Mouse (Mus musculus): ENCODE measurements around the gene Fyn.

Gene Fyn

GRCm38 (mm10) chr10:39484382-39484826, 115.7 kb downstream of the Fyn start:
- DNase-seq, result no peak

- no peak for DNase-seq
Observed at GRCm38 (mm10) chr10:39484892-39485291, 116.2 kb downstream of the Fyn start.

DNA sequence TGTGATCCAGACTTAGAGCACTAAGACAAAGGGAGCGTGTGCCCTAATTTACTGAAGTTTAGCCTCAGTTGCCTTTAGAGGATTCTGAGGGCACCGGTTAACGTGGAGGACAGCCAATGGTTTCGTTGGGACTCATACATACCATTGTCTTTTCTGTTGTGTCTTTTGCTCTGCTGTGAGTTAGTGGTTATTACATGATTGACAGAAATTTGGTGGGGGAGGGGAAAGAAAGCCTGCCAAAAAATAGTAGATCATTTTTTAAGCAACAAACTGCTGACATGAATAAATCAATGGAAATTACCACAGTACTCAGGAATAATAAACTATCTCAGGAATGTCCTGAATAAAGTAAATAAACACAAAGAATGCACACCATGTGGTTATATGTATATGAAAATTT, 117.3 kb downstream of the Fyn start:
- no peak for DNase-seq

DNA sequence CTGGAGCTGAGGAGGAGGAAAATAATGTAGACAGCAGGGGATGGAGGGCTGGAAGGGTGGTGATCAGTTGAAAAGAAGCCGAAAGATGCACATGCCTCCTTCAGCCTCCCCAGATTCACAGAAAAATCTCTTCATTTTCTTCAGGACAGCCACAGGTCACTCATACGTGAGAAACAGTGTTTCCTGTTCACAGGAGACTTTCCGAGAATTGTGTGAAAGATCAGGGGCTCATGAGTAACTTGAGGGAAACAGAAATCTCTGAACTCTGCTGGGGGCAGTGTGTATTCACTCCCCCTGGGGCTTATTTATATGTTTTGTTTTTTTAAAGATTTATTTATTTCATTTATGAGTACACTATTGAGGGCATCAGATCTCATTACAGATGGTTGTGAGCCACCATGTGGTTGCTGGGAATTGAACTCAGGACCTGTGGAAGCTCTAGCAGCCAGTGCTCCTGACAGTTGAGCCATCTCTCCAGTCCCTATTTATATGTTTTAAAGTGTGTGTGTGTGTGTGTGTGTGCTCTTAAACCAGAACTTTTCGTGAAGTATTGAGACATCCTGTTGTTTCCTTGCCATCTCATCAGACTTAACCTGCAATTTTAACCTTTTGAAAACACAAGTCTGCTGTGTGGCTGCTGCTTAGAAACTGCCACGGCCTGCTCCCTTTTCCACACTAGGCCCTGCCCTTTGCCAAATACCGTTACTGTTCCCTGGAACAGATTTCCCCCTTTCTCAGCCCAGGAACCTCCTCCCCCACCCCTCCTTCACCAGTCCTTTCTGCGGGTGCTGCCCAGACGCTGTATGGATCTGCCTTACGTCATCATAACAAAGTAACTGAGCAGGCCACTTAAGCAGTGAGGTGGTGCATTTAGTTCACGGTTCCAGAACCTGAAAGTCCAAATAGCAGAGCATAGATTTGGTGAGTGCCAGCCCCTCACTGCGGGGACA, 118.1 kb downstream of the Fyn start:
- DNase-seq, result no peak

DNA sequence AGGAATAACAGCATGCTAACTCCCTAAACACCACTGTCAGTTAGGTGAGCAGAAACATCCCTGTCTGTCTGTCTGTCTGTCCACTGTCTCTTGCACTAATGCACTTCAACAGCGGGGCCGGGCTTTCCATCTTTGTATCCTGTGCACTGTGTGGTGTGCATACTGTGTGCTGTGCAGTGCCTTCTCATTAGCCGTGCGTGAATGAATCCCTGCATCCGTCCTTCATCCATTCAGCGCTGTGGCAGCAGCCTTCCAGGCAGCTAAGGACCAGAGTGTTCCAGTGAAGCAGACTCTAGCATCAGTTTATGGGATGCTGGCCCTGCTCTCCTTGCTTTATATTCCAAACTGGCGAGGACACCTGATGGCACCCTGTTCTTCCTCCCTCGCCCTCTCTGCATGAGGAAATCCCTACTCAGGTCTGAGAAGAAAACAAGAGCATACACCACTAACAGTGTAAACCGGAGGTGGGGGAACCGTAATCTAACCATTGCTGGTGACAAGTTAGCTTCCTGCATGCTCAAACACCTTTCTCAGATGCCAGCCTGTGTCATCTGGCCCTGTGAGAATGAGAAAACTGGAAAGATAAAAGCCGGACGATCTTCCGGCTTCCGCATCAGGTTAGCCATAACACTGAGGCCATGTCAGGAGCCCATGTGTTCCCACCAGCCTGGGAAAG, 119.2 kb downstream of the Fyn start:
- DNase-seq, result peak; percentile 60

DNA sequence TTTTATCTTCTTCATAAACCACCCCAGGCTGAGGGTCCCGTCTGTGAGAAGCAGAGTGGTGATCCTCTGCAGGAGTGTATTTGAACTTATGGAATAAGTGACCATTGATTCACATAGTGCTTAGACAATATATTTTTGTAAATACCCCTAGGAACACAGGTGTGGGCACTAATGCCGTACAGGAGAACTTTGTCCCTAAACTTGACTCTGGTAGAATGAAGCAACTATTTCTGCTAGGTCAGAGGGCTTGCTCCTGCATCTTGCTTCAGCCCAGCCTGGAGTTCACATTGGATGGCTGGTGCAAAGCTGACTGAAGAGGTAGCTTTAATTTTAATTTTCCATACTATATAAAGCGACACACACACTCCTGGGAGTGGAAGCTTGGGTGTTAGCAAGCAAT, 119.9 kb downstream of the Fyn start:
- DNase-seq, result no peak

DNA sequence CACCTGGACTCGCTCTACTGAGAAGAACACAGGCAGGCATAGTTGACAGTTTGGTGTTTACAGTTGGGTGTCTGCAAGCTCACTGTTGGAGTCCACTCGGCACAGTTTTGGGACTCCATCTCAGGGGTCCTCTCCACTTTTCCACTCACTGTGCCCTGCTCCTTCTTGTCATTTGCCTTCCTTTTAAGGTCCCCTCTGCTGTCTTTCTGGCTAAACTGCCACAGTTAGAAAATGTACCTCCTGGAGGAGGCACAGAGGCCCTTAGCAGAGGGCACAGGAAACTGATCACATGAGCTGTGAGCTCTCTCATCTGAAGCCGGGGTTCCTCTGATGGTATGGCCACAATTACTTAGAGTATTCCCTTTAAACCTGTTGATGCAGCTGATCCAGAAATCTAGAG, 120.3 kb downstream of the Fyn start:
- DNase-seq, result peak; percentile 70

DNA sequence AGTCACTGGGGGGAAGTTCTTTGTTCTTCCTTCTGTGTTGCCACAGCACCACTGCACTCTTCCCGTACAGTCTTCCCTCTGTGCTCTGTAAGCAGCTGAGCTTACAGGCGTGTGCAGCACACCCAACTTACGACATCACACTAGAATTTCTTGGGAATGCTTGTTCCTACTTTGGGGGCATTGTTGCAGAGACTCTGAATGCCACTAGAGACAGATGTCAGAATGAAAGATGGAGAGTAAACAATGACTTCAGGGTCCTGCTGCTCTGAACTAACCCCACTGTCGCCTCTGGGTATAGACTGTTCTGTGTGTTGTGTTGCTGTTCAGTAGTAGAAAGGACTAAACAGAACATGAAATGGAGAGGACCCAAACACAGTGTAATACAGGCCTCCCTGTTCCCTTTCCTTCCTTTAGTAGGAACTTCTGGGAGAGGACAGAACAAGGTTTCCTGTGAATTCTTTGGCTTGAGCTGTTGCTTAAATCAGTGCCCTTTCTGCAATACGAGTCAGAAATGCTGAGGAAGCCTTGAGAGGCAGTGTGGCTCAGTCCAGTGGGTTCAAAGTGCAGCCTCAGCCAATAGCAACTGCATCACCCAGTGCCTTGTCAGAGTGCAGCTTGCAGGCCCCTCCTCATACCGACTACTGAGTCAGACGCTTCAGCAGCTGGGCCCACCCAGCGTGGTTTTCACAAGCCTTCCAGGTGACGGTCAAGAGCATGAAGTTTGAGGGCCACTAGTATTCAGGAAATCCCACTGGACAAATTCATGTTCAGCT, 121.9 kb downstream of the Fyn start:
- DNase-seq, result peak; percentile 44

GRCm38 (mm10) chr10:39492146-39492545, 123.5 kb downstream of the Fyn start:
- DNase-seq, result no peak

GRCm38 (mm10) chr10:39493007-39493406, 124.4 kb downstream of the Fyn start:
- no peak for DNase-seq

- no peak for DNase-seq
Observed at GRCm38 (mm10) chr10:39498641-39499040, 130.0 kb downstream of the Fyn start.

GRCm38 (mm10) chr10:39501571-39501970, 132.9 kb downstream of the Fyn start:
- no peak for DNase-seq

DNA sequence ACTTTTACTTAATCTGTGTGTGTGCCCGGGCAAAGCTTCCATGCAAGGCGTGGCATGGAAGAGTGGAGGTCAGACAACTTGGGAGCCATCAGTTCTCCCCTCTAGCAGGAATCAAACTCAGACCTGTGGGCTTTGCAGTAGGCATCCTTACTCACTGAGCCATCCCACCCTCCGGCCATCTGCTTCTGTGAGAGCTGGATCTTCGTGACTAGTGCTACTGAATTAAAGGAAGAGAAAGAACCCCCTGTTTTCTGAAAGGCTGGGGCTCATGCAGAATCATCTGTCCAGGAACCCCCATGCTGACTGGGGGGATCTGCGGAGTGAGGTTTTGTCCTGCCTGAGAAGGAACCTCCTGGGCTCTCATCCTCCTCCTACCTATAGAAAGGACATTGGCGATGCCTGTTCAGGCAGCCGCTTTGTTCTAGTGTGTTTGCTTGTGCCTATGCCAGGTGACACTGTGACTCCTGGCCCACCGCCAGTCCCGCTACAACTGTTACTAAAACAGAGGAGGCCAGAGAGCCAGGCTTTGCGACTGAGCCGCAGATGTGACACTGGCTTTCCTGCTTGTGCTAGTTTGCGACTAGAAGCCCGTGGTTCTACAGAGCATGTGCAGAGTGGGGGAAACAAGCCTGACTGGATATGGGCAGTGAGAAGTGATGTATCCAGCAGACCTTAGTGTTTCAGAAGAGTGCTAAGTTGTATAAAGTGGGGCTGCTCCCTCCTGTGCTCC, 133.5 kb downstream of the Fyn start:
- DNase-seq, result peak; percentile 75

DNA sequence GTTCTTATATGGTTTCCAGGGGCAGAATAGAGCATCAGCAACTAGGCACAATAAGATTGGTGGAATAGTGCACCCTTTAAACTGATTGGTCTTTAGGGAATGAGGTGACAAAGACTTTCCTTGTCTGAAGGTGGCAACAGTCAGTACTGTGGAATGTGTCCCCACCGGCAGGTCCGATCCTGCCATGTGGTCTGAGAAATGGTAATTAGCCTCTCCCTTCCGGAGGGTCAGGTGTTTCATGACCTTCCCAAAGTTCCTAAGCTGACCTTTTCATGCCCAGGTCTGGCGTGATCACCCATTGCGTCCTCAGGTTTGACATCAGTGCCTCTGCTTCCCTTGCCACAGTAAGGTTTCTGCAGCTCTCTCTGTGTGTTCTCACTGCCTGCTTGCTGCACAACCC, 134.7 kb downstream of the Fyn start:
- no peak for DNase-seq

DNA sequence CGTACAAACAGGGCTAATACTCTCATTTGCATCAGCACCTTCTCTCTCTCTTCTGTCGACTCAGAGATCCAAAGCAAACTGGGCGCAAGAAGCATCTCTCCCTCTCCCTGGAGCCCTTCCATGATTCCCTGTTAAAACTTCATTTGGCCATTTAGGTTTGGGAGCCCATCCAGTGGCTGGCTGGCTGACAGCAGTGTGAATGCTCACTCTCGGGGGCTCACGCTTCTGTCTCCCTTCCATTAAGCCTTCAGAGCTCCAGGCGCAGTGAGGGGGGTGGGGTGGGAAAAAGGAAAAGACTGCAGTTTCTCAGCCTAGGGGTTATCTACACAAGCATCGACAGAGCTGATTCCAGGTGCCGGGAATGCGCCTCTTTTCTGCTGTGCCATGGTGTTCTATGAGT, 136.4 kb downstream of the Fyn start:
- DNase-seq, result no peak

- no peak for DNase-seq
Observed at GRCm38 (mm10) chr10:39505621-39506020, 137.0 kb downstream of the Fyn start.

- DNase-seq, result no peak
Observed at GRCm38 (mm10) chr10:39506353-39506752, 137.7 kb downstream of the Fyn start.

- DNase-seq, result no peak
Observed at GRCm38 (mm10) chr10:39506831-39507230, 138.2 kb downstream of the Fyn start.

DNA sequence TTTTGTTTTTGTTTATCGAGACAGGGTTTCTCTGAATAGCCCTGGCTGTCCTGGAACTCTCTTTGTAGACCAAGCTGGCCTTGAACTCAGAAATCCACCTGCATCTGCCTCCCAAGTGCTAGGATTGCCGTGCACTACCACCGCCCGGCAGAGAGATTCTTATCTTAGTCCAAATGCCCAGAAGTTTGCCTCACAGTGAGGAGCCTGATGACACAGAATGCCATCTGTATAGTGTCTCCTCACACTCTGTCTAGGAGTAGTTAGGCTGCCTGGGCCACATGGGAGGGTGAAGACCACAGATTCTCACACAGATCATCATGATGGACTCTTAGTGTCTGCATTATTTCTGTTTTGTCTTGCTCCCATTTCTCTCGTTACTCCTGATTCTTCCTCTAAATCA, 140.1 kb downstream of the Fyn start:
- no peak for DNase-seq

GRCm38 (mm10) chr10:39509937-39510336, 141.3 kb downstream of the Fyn start:
- DNase-seq, result no peak

DNA sequence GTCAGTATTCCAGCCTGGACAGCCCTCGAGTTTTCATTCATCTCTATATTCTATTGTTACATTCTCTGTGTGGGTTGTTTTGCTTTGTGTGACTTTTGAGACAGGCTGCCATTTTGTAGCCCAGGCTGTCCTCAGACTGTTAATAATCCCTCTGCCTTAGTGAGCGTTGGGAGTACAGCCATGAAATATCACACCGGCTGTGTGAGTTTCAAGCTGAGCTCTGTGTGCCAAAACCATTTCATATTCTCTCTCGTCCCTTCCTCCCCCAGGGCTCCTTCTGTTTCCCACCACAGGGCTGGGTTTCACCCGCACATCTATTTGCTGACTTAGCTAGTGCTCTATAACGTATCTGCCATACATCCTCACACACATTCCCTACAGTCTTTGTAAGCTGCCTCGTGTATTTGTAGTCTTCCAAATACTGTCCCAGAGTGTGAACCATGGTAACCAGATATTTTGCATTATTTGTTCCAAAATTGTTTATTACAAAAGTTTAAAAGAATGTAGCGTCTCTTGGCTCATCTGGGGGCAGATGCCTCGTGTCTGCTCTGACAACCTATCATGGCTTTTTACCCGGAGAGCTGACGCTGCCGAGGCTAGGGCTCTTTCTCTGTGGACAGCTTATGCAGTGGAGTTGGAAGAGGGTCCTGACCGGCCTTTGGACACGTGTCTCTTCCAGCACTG, 144.1 kb downstream of the Fyn start:
- no peak for DNase-seq

GRCm38 (mm10) chr10:39514916-39515315, 146.3 kb downstream of the Fyn start:
- DNase-seq, result peak; percentile 74

Data from thymus, postnatal 14 days (tissue).